Mouse (Mus musculus) MEL (cell line): Measurements from ENCODE around the gene Ppp1r15a. TPM values are rescaled to one million over a fixed set of nuclear protein-coding genes. Genes with fewer than 3 reads are reported as not detected.

Experiments
- DNase-seq: peaks from one replicate; pipeline ENCODE4 v3.0.0; 2011; ENCODE audit warnings: low read depth, low spot score
- H3K27ac ChIP-seq: 2 replicates; pipeline ENCODE4 v1.5.1; 2012; ENCODE audit warnings: low read depth, mild to moderate bottlenecking, control low read depth, low read length, moderate library complexity; ENCODE audit not compliant: control insufficient read depth
- H3K27me3 ChIP-seq, 2 experiments: fragments of 150-350 bp in 1 of 2; sonication (generic) in 1 of 2; 2 replicates each; pipeline ENCODE4 v1.6.1; 2012; ENCODE audit warnings: low read length in 2 of 2, mild to moderate bottlenecking in 2 of 2, improper control_type of control experiment in 1 of 2, moderate library complexity in 1 of 2; ENCODE audit not compliant: insufficient read depth in 2 of 2, control insufficient read depth in 1 of 2
- H3K36me3 ChIP-seq, 2 experiments: 2 replicates each; pipeline ENCODE4 v1.6.1; 2012 to 2014; ENCODE audit warnings: low read length in 2 of 2, improper control_type of control experiment in 1 of 2, inconsistent platforms in 1 of 2, mild to moderate bottlenecking in 1 of 2; ENCODE audit not compliant: insufficient read depth in 2 of 2, control insufficient read depth in 1 of 2
- H3K4me1 ChIP-seq, 2 experiments: fragments of 150-350 bp in 1 of 2; sonication (generic) in 1 of 2; 2 replicates each; pipeline ENCODE4 v1.6.1; 2012; ENCODE audit warnings: low read length in 2 of 2, improper control_type of control experiment in 1 of 2, mild to moderate bottlenecking in 1 of 2; ENCODE audit not compliant: insufficient read depth in 2 of 2, control insufficient read depth in 1 of 2
- H3K4me3 ChIP-seq, 2 experiments: fragments of 150-350 bp in 1 of 2; sonication (generic) in 1 of 2; 2 replicates each; pipeline ENCODE4 v1.5.1; 2012; ENCODE audit warnings: low read depth in 2 of 2, low read length in 2 of 2, mild to moderate bottlenecking in 2 of 2, moderate library complexity in 2 of 2, control low read depth in 1 of 2, improper control_type of control experiment in 1 of 2; ENCODE audit not compliant: control insufficient read depth in 1 of 2, insufficient read depth in 1 of 2
- H3K79me2 ChIP-seq: 2 replicates; pipeline ENCODE4 v1.6.1; 2012; ENCODE audit warnings: mild to moderate bottlenecking, low read length, moderate library complexity; ENCODE audit not compliant: control insufficient read depth, poor library complexity, insufficient read depth
- H3K9ac ChIP-seq: 2 replicates; pipeline ENCODE4 v1.6.1; 2012; ENCODE audit warnings: low read depth, mild to moderate bottlenecking, control low read depth, low read length, moderate library complexity; ENCODE audit not compliant: control insufficient read depth, poor library complexity, severe bottlenecking
- H3K9me3 ChIP-seq: fragments of 150-350 bp; sonication (generic); replicated peaks from 2 replicates; pipeline ENCODE4 v1.6.1; 2012; ENCODE audit warnings: mild to moderate bottlenecking, low read length, improper control_type of control experiment, moderate library complexity; ENCODE audit not compliant: insufficient read depth
- BHLHE40 ChIP-seq: IDR thresholded peaks from 2 replicates; pipeline ENCODE4 v1.6.1; 2012; ENCODE audit warnings: low read depth, mild to moderate bottlenecking, inconsistent platforms, low read length, improper control_type of control experiment, borderline replicate concordance
- CHD1 ChIP-seq: IDR thresholded peaks from 2 replicates; pipeline ENCODE4 v1.6.1; 2012; ENCODE audit warnings: low read depth, mild to moderate bottlenecking, inconsistent platforms, low read length, improper control_type of control experiment
- CHD2 ChIP-seq: IDR thresholded peaks from 2 replicates; pipeline ENCODE4 v1.6.1; 2011; ENCODE audit warnings: low read length, improper control_type of control experiment
- CTCF ChIP-seq, 3 experiments: IDR thresholded peaks in 2 of 3; conservative IDR thresholded peaks in 1 of 3; 2 replicates each; pipeline ENCODE4 v1.5.1; 2011 to 2012; ENCODE audit warnings: low read length in 3 of 3, low read depth in 2 of 3, mild to moderate bottlenecking in 2 of 3, improper control_type of control experiment in 1 of 3, inconsistent platforms in 1 of 3, mixed read lengths in 1 of 3, moderate library complexity in 1 of 3; ENCODE audit not compliant: control insufficient read depth in 1 of 3, insufficient read depth in 1 of 3, poor library complexity in 1 of 3, severe bottlenecking in 1 of 3
- E2F4 ChIP-seq: IDR thresholded peaks from 2 replicates; pipeline ENCODE4 v1.6.1; 2011; ENCODE audit warnings: low read depth, low read length, improper control_type of control experiment, borderline replicate concordance
- ELF1 ChIP-seq: IDR thresholded peaks from 2 replicates; pipeline ENCODE4 v1.6.1; 2014; ENCODE audit warnings: low read depth, mild to moderate bottlenecking, inconsistent platforms, low read length, improper control_type of control experiment, moderate library complexity
- EP300 ChIP-seq, 2 experiments: IDR thresholded peaks; 2 replicates each; pipeline ENCODE4 v1.6.1; 2011; ENCODE audit warnings: improper control_type of control experiment in 2 of 2, low read length in 2 of 2, low read depth in 1 of 2, mild to moderate bottlenecking in 1 of 2
- ETS1 ChIP-seq: IDR thresholded peaks from 2 replicates; pipeline ENCODE4 v1.6.1; 2012; ENCODE audit warnings: low read depth, mild to moderate bottlenecking, inconsistent platforms, low read length, improper control_type of control experiment, moderate library complexity
- GABPA ChIP-seq: IDR thresholded peaks from 2 replicates; pipeline ENCODE4 v1.6.1; 2012; ENCODE audit warnings: low read depth, mild to moderate bottlenecking, inconsistent platforms, low read length, improper control_type of control experiment, moderate library complexity
- GATA1 ChIP-seq: IDR thresholded peaks from 2 replicates; pipeline ENCODE4 v1.6.1; 2011; ENCODE audit warnings: low read depth, low read length, improper control_type of control experiment
- JUND ChIP-seq: IDR thresholded peaks from 2 replicates; pipeline ENCODE4 v1.6.1; 2011; ENCODE audit warnings: low read depth, mild to moderate bottlenecking, improper control_type of control experiment, low read length
- MAFK ChIP-seq: IDR thresholded peaks from 2 replicates; pipeline ENCODE4 v1.6.1; 2011; ENCODE audit warnings: low read depth, mild to moderate bottlenecking, low read length, improper control_type of control experiment, borderline replicate concordance
- MAX ChIP-seq: IDR thresholded peaks from 2 replicates; pipeline ENCODE4 v1.6.1; 2011; ENCODE audit warnings: low read length, improper control_type of control experiment
- MAZ ChIP-seq: IDR thresholded peaks from 2 replicates; pipeline ENCODE4 v1.6.1; 2012; ENCODE audit warnings: low read depth, mild to moderate bottlenecking, inconsistent platforms, low read length, improper control_type of control experiment
- MEF2A ChIP-seq: IDR thresholded peaks from 2 replicates; pipeline ENCODE4 v1.6.1; 2014; ENCODE audit warnings: low read depth, mild to moderate bottlenecking, inconsistent platforms, low read length, improper control_type of control experiment; ENCODE audit not compliant: poor library complexity, insufficient replicate concordance, severe bottlenecking; ENCODE audit errors: extremely low read depth
- MYC ChIP-seq: IDR thresholded peaks from 2 replicates; pipeline ENCODE4 v1.6.1; 2011; ENCODE audit warnings: low read depth, mild to moderate bottlenecking, low read length, improper control_type of control experiment, moderate library complexity
- NELFE ChIP-seq: IDR thresholded peaks from 2 replicates; pipeline ENCODE4 v1.6.1; 2011; ENCODE audit warnings: low read depth, low read length, improper control_type of control experiment
- NRF1 ChIP-seq: IDR thresholded peaks from 2 replicates; pipeline ENCODE4 v1.6.1; 2014; ENCODE audit warnings: low read depth, mild to moderate bottlenecking, inconsistent platforms, low read length, improper control_type of control experiment, moderate library complexity; ENCODE audit not compliant: poor library complexity, insufficient read depth, severe bottlenecking
- POLR2A ChIP-seq, 2 experiments: IDR thresholded peaks; 2 replicates each; pipeline ENCODE4 v1.6.1; 2011 to 2012; ENCODE audit warnings: low read length in 2 of 2, mild to moderate bottlenecking in 2 of 2, control low read depth in 1 of 2, improper control_type of control experiment in 1 of 2, low read depth in 1 of 2, moderate library complexity in 1 of 2; ENCODE audit not compliant: control insufficient read depth in 1 of 2, insufficient read depth in 1 of 2, poor library complexity in 1 of 2
- POLR2AphosphoS2 ChIP-seq: IDR thresholded peaks from 2 replicates; pipeline ENCODE4 v1.6.1; 2011; ENCODE audit warnings: low read length, improper control_type of control experiment
- POLR2AphosphoS5 ChIP-seq: IDR thresholded peaks from 2 replicates; pipeline ENCODE4 v1.6.1; 2012; ENCODE audit warnings: low read depth, borderline replicate concordance, mild to moderate bottlenecking, inconsistent platforms, low read length, moderate library complexity, mixed read lengths
- RAD21 ChIP-seq: IDR thresholded peaks from 2 replicates; pipeline ENCODE4 v1.6.1; 2011; ENCODE audit warnings: mild to moderate bottlenecking, low read depth, low read length, improper control_type of control experiment
- SIN3A ChIP-seq: IDR thresholded peaks from 2 replicates; pipeline ENCODE4 v1.6.1; 2012; ENCODE audit warnings: low read length, improper control_type of control experiment, inconsistent platforms
- SMC3 ChIP-seq: IDR thresholded peaks from 2 replicates; pipeline ENCODE4 v1.6.1; 2011; ENCODE audit warnings: low read depth, low read length, improper control_type of control experiment
- TAL1 ChIP-seq: IDR thresholded peaks from 2 replicates; pipeline ENCODE4 v1.6.1; 2012; ENCODE audit warnings: mild to moderate bottlenecking, inconsistent platforms, low read length, moderate library complexity, mixed read lengths
- TCF12 ChIP-seq: IDR thresholded peaks from 2 replicates; pipeline ENCODE4 v1.6.1; 2014; ENCODE audit warnings: low read depth, mild to moderate bottlenecking, inconsistent platforms, low read length, improper control_type of control experiment, moderate library complexity
- USF1 ChIP-seq: IDR thresholded peaks from 2 replicates; pipeline ENCODE4 v1.6.1; 2014; ENCODE audit warnings: low read depth, mild to moderate bottlenecking, inconsistent platforms, low read length, improper control_type of control experiment, moderate library complexity
- USF2 ChIP-seq, 2 experiments: IDR thresholded peaks; 2 replicates each; pipeline ENCODE4 v1.6.1; 2011 to 2012; ENCODE audit warnings: improper control_type of control experiment in 2 of 2, low read length in 2 of 2, borderline replicate concordance in 1 of 2, inconsistent platforms in 1 of 2, low read depth in 1 of 2, mild to moderate bottlenecking in 1 of 2; ENCODE audit not compliant: insufficient read depth in 1 of 2
- ZC3H11A ChIP-seq: IDR thresholded peaks from 2 replicates; pipeline ENCODE4 v1.6.1; 2012; ENCODE audit warnings: low read depth, mild to moderate bottlenecking, inconsistent platforms, low read length, improper control_type of control experiment
- ZKSCAN1 ChIP-seq: IDR thresholded peaks from 2 replicates; pipeline ENCODE4 v1.6.1; 2012; ENCODE audit warnings: low read depth, mild to moderate bottlenecking, inconsistent platforms, low read length, improper control_type of control experiment, moderate library complexity
- polyA plus RNA-seq, 2 experiments: library from polyadenylated mRNA; stranded (reverse) in 1 of 2; unstranded in 1 of 2; fragments of >175 nt in 1 of 2; fragments of >200 nt in 1 of 2; gene quantifications; 2 replicates each; pipeline versions ENCODE4 v1.2.1 to v1.2.4; 2012; ENCODE audit warnings: low replicate concordance in 2 of 2, low read depth in 1 of 2; ENCODE audit not compliant: insufficient read length in 2 of 2, insufficient read depth in 1 of 2, missing spikeins in 1 of 2
- total RNA-seq: library from RNA; depleted of rRNA; stranded (reverse); fragments of 300-350 nt; gene quantifications from 2 replicates; pipeline ENCODE4 v1.2.3, GENCODE M21; 2012

The Ppp1r15a gene
- total and polyA plus RNA-seq, 3 experiments: 27.0 to 78.0 TPM; not detected in 1

DNA sequence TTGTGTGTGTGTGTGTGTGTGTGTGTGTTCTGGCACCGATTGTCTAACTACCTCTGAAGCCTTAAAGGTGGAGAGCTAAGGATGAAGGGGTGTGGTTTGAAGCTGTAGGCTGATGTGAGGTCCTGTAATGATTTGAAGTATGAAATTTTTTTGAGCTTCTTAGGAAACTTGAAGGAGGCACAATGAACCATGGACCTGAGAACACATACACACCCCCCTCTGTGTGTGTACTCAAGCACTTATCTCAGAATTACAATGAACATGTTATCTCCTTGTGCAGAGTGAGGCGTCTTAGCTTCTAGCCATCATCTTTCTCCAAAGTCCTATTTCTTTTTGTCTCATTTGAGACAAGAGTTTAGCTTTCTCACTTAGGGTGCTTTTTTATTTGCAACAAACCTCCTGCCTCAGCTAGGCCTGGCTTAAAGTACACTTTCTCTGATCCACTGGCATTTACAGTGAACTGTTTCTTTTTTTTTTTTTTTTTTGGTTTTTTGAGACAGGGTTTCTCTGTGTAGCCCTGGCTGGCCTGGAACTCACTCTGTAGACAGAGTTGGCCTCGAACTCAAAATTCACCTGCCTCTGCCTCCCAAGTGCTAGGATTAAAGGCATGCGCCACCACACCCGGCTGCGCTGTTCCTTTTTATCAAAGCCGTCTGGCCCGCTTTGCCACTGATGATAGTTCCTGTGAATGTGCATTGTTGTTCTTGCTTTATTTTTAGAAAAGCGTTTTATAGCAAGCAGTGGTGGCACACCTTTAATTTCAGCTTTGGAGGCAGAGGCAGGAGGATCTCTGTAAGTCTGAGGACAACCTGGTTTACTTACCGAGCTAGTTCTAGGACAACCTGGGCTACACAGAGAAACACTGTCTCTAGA is 42.8 kb upstream of the Ppp1r15a start (continued):
- no peak for TF ChIP-seq NRF1
- peak; percentile 70 to 80; a peak in 3 of 4 replicates for TF ChIP-seq EP300 (IDR thresholded peaks at IDR 0.05; ENCODE audit: low read depth in 1 of 2, low read length in 2 of 2)
- TF ChIP-seq MAX: peak; percentile 52
- no peak for TF ChIP-seq RAD21
- peak; percentile 62 for TF ChIP-seq TAL1
- TF ChIP-seq USF2 (IDR thresholded peaks at IDR 0.05; ENCODE audit: borderline replicate concordance in 1 of 2, insufficient read depth in 1 of 2, low read depth in 1 of 2, low read length in 2 of 2): no peak
- TF ChIP-seq MAFK: 0 out of 2 replicates have a peak, but pooled peaks have one; percentile 42
- TF ChIP-seq ZC3H11A: no peak

DNA sequence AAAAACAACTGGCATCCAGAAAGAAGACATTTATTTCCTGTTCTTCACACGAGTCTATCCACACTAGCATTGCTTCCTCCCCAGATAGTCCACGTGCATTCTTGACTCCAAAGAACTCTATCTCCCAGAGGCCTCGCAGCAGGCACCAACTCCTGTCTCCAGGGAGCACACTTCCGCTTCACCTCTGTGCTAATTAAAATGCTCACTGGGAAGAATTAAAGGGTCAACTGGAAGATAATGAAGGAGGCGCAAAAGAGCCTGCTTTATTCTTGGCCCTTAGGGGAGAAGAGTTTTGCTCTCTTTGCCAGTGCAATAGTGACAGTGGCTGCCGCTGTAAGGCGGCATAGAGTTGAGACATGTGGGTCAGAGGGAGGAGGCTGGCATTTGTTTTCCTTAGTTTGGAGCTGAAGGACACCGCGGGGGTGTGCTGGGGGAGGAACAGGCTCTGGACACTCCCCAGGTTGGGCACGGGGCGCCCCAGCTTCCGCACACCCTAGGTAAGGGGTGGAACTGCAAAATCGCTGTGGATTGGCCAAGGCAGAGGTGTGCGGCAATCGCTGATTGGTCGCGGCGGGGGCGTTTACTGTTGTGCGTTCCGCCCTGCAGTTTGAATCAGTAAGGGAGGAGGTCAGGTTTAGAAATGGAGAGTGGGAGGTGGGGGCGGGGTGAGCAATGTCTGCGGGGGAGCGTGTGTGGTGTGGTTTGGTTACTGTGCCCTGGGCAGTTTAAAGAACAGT is 41.9 kb upstream of the Ppp1r15a start:
- Histone ChIP-seq H3K79me2 (peaks cover 10% of the 10 kb centered on the region), H3K4me1 (peaks cover 8 to 24% of the 10 kb centered on the region in 2 experiments), H3K9me3 (no peaks in the 10 kb centered on the region), H3K27me3 (no peaks in the 10 kb centered on the region), H3K9ac (peak overlapping the region; percentile 64), H3K27ac (peak overlapping the region; percentile 90), H3K36me3 (peaks cover 0 to 14% of the 10 kb centered on the region in 2 experiments; a peak in 2 of 4 replicates), H3K4me3 (peak overlapping the region; percentile 44 to 52)
- DNase-seq: peak; percentile 98
- TF ChIP-seq ZKSCAN1 (no peak), CHD1 (no peak), SMC3 (no peak), USF1 (peak; percentile 3; the same call in 1 of the 2 replicates), BHLHE40 (peak; percentile 82; the same call in 1 of the 2 replicates), POLR2A (IDR thresholded peaks at IDR 0.05; ENCODE audit: control insufficient read depth in 1 of 2, insufficient read depth in 1 of 2, low read depth in 1 of 2, low read length in 2 of 2, poor library complexity in 1 of 2) (peak in 1 of 2 experiments; percentile 8; a peak in 2 of 4 replicates), POLR2AphosphoS5 (no peak), USF2 (IDR thresholded peaks at IDR 0.05; ENCODE audit: borderline replicate concordance in 1 of 2, insufficient read depth in 1 of 2, low read depth in 1 of 2, low read length in 2 of 2) (no peak), MYC (peak; percentile 92), ETS1 (peak; percentile 44), CTCF (IDR thresholded peaks at IDR 0.05 in 2 of 3, conservative IDR thresholded peaks at IDR 0.05 in 1 of 3; ENCODE audit: control insufficient read depth in 1 of 3, insufficient read depth in 1 of 3, low read depth in 2 of 3, low read length in 3 of 3, poor library complexity in 1 of 3, severe bottlenecking in 1 of 3) (no peak), JUND (no peak), MEF2A (no peak), TCF12 (no peak), NELFE (peak; percentile 48), MAX (peak; percentile 81), GABPA (no peak), MAZ (peak; percentile 1; the same call in 1 of the 2 replicates), ELF1 (no peak), MAFK (no peak), CHD2 (no peak; the same call in 1 of the 2 replicates), E2F4 (no peak), SIN3A (peak; percentile 82), TAL1 (0 out of 2 replicates have a peak, but pooled peaks have one; percentile 36), POLR2AphosphoS2 (no peak), GATA1 (no peak)
